Mouse (Mus musculus) layer of hippocampus, adult 18-20 months (tissue): ENCODE data around the gene Glrx. TPM values are rescaled to one million over a fixed set of nuclear protein-coding genes. Genes with fewer than 3 reads are reported as not detected.
A peak's percentile ranks its signal among the peaks of the same experiment; 100 is the strongest.
"Not testable (repeated sequence)": the region's sequence is repeated elsewhere in the genome, so short reads cannot be mapped to it uniquely, and the experiment has no call there.

Source experiments
- DNase-seq, 2 experiments: peaks; one replicate each; pipeline ENCODE4 v3.0.0; 2022; ENCODE audit warnings: low spot score in 2 of 2
- total RNA-seq, 2 experiments: library from RNA; stranded (reverse); gene quantifications; 2 replicates each; pipeline ENCODE4 v1.2.3; 2021

Gene Glrx
- total RNA-seq, 2 experiments from 2014 or later, result 42.9 to 43.3 TPM

GRCm38 (mm10) chr13:75833499-75833898 is 6.2 kb upstream of the Glrx start:
- DNase-seq, result no peak

- no peak for DNase-seq
Observed at GRCm38 (mm10) chr13:75835461-75835860, 4.2 kb upstream of the Glrx start.

GRCm38 (mm10) chr13:75838506-75838905 is 1.2 kb upstream of the Glrx start:
- DNase-seq, result no peak

GRCm38 (mm10) chr13:75840752-75841285 is 1.2 kb downstream of the Glrx start:
- DNase-seq, result peak in 1 of 2 experiments; percentile 16

GRCm38 (mm10) chr13:75841950-75842349 is 2.3 kb downstream of the Glrx start:
- DNase-seq, result no peak

- DNase-seq, result no peak
Observed at GRCm38 (mm10) chr13:75843331-75843730, 3.7 kb downstream of the Glrx start.

GRCm38 (mm10) chr13:75843993-75844683 is 4.5 kb downstream of the Glrx start:
- no peak for DNase-seq

- DNase-seq, result no peak
Observed at GRCm38 (mm10) chr13:75844833-75845518, 5.3 kb downstream of the Glrx start.

GRCm38 (mm10) chr13:75845519-75846166 is 6.0 kb downstream of the Glrx start:
- DNase-seq, result no peak

GRCm38 (mm10) chr13:75847027-75847426 is 7.4 kb downstream of the Glrx start:
- no peak for DNase-seq

GRCm38 (mm10) chr13:75852027-75852426 is 12.4 kb downstream of the Glrx start:
- no peak for DNase-seq

- no peak for DNase-seq
Observed at GRCm38 (mm10) chr13:75853118-75853517, 13.4 kb downstream of the Glrx start.

GRCm38 (mm10) chr13:75859264-75859844 is 19.7 kb downstream of the Glrx start:
- DNase-seq, result no peak

- DNase-seq, result no peak
Observed at GRCm38 (mm10) chr13:75865486-75866184, 26.0 kb downstream of the Glrx start.

GRCm38 (mm10) chr13:75867876-75868275 is 28.2 kb downstream of the Glrx start:
- peak in 1 of 2 experiments; percentile 36 for DNase-seq

GRCm38 (mm10) chr13:75874608-75875376 is 35.1 kb downstream of the Glrx start:
- DNase-seq, result no peak

- not testable (repeated sequence) for DNase-seq
Observed at GRCm38 (mm10) chr13:75876188-75876587, 36.5 kb downstream of the Glrx start.

- no peak for DNase-seq
Observed at GRCm38 (mm10) chr13:75876592-75876991, 36.9 kb downstream of the Glrx start.

GRCm38 (mm10) chr13:75877907-75878306 is 38.2 kb downstream of the Glrx start:
- DNase-seq, result peak; percentile 39 to 79

- no peak for DNase-seq
Observed at GRCm38 (mm10) chr13:75879756-75880155, 40.1 kb downstream of the Glrx start.
